Mouse (Mus musculus): ENCODE data around the gene Ehd1.

Gene Ehd1

GRCm38 (mm10) chr19:6349215-6349983 lies 72.9 kb downstream of the Ehd1 start:
- no peak for DNase-seq (ENCODE audit: low read depth, low spot score)

Measured in A20 (cell line).